Mouse (Mus musculus) heart, postnatal 0 days (tissue): ENCODE results near the gene Fhit.

Source experiments
- CTCF ChIP-seq: IDR thresholded peaks from 2 replicates; pipeline ENCODE4 v1.5.1; 2016; ENCODE audit warnings: antibody characterized with exemption, control low read depth, low read depth
- EP300 ChIP-seq: IDR thresholded peaks from 2 replicates; pipeline ENCODE4 v1.6.1; 2016; ENCODE audit warnings: antibody characterized with exemption, low read depth

DNA sequence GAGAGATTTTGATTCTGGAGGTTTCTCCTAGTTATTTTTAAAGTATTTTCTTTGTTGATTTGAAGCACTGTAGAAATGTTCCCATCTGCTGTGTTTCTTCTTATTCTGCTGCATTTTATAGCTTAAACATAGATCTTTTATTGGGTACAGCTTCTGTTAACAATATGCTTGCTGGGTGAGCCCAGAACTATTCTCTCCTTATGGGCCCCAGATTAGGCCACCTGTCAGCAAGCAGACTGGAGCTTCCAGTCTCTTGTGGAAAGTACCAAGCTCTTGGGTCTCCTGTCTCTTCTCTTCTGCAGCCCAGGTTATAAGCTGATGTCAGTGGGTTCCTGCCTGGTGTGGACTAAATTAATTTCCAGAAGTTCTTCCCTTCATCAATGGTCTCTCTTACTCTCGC is 1513.4 kb downstream of the Fhit start:
- TF ChIP-seq CTCF: no peak
- no peak for TF ChIP-seq EP300
